ENCODE assay signal across 13 mouse cellular contexts in genomic region chr17:83324269-83324616, GRCm38 (mm10). TPM values are rescaled to one million over a fixed set of nuclear protein-coding genes. Genes with fewer than 3 reads are reported as not detected.
DNase-seq lines count a peak whose midpoint lies in the region; ATAC-seq and TF ChIP-seq lines count a peak whose summit lies in the region.
"Had no signal": no experiment of that assay in that cellular context is flagged by ENCODE, and none has a peak within 500 bp of the region (broad histone marks: within the 10 kb centered on the region; RNA-seq: fewer than 3 reads in every experiment).

No protein-coding gene starts in this region.

- H3K27ac ChIP-seq in heart, embryonic 10.5 days, result peak overlapping the region; percentile 82; the same call in 1 of the 2 replicates
- H3K27ac ChIP-seq in liver, adult 2 months (replicated peaks; ENCODE audit: insufficient read depth, low read depth, low read length), result peak overlapping the region; percentile 74
- H3K27ac ChIP-seq in embryonic facial prominence, embryonic 13.5 days, result peak overlapping the region; percentile 83
- H3K27ac ChIP-seq in limb, embryonic 15.5 days, result peak overlapping the region; percentile 73; the same call in 1 of the 2 replicates
- H3K27ac ChIP-seq: liver, embryonic 13.5 days had no signal

- no peaks in the 10 kb centered on the region for H3K79me2 ChIP-seq in liver, adult 2 months (ENCODE audit: control insufficient read depth, insufficient read depth, low read length)

- 71% methylated on average over 11 of the region's 11 CpGs for WGBS in heart, embryonic 10.5 days
- 81% methylated on average over 11 of the region's 11 CpGs for WGBS in liver, adult 2 months
- WGBS in embryonic facial prominence, embryonic 13.5 days, result 68% methylated on average over 11 of the region's 11 CpGs
- 75% methylated on average over 11 of the region's 11 CpGs for WGBS in limb, embryonic 15.5 days

- H3K4me3 ChIP-seq in heart, embryonic 10.5 days, result no peak overlapping the region
- H3K4me3 ChIP-seq in liver, adult 2 months (ENCODE audit: insufficient read depth, low read depth, low read length), result no peak overlapping the region
- H3K4me3 ChIP-seq in embryonic facial prominence, embryonic 13.5 days, result no peak overlapping the region
- no peak overlapping the region for H3K4me3 ChIP-seq in limb, embryonic 15.5 days
- H3K4me3 ChIP-seq: liver, embryonic 13.5 days had no signal

- no peak for ATAC-seq in embryonic facial prominence, embryonic 13.5 days (ENCODE audit: insufficient number of reproducible peaks, insufficient read depth, low FRiP score, low TSS enrichment, low read depth)
- ATAC-seq in limb, embryonic 15.5 days (ENCODE audit: insufficient number of reproducible peaks, low FRiP score, low TSS enrichment, low read depth), result no peak

- H3K9me3 ChIP-seq in heart, embryonic 10.5 days, result no peaks in the 10 kb centered on the region
- peaks cover 2% of the 10 kb centered on the region; the same call in 1 of the 2 replicates for H3K9me3 ChIP-seq in embryonic facial prominence, embryonic 13.5 days
- no peaks in the 10 kb centered on the region for H3K9me3 ChIP-seq in limb, embryonic 15.5 days
- H3K9me3 ChIP-seq: liver, embryonic 13.5 days had no signal

- H3K27me3 ChIP-seq in heart, embryonic 10.5 days (ENCODE audit: insufficient read depth, poor library complexity, severe bottlenecking), result no peaks in the 10 kb centered on the region
- H3K27me3 ChIP-seq in liver, adult 2 months (ENCODE audit: control insufficient read depth, insufficient read depth, low read length), result no peaks in the 10 kb centered on the region
- H3K27me3 ChIP-seq in embryonic facial prominence, embryonic 13.5 days, result no peaks in the 10 kb centered on the region
- H3K27me3 ChIP-seq in limb, embryonic 15.5 days, result no peaks in the 10 kb centered on the region
- H3K27me3 ChIP-seq: liver, embryonic 13.5 days; Patski had no signal

- TF ChIP-seq POLR2A in liver, adult 2 months (IDR thresholded peaks at IDR 0.05; ENCODE audit: extremely low read depth, insufficient read depth, low read length), result no peak

- H3K4me1 ChIP-seq in heart, embryonic 10.5 days, result peaks cover 36% of the 10 kb centered on the region
- H3K4me1 ChIP-seq in liver, adult 2 months (ENCODE audit: control insufficient read depth, insufficient read depth, low read length), result peaks cover 8% of the 10 kb centered on the region
- H3K4me1 ChIP-seq in embryonic facial prominence, embryonic 13.5 days, result peaks cover 28% of the 10 kb centered on the region
- H3K4me1 ChIP-seq in limb, embryonic 15.5 days, result peaks cover 35% of the 10 kb centered on the region

- no peak for DNase-seq in heart, embryonic 10.5 days (ENCODE audit: low spot score)
- DNase-seq in heart, postnatal 4 days, result no peak
- DNase-seq in liver, adult 2 months (ENCODE audit: extremely low read depth, low read depth, low spot score), result no peak
- DNase-seq in liver, result no peak
- no peak for DNase-seq in adrenal gland, adult 18-20 months (ENCODE audit: low spot score in 2 of 2)
- no peak for DNase-seq in adrenal gland, postnatal 36 days
- DNase-seq: adrenal gland, postnatal 25 days; cerebellum, adult 9-10 months; liver, embryonic 13.5 days; midbrain, embryonic 14.5 days had no signal

- no peak overlapping the region for H3K9ac ChIP-seq in liver, adult 2 months (ENCODE audit: low read depth, low read length)
- no peak overlapping the region for H3K9ac ChIP-seq in embryonic facial prominence, embryonic 13.5 days
- no peak overlapping the region for H3K9ac ChIP-seq in limb, embryonic 15.5 days
- H3K9ac ChIP-seq: liver, embryonic 13.5 days had no signal

- H3K36me3 ChIP-seq in heart, embryonic 10.5 days, result no peaks in the 10 kb centered on the region
- no peaks in the 10 kb centered on the region for H3K36me3 ChIP-seq in liver, adult 2 months (ENCODE audit: control insufficient read depth, insufficient read depth, low read length)
- no peaks in the 10 kb centered on the region for H3K36me3 ChIP-seq in embryonic facial prominence, embryonic 13.5 days
- no peaks in the 10 kb centered on the region for H3K36me3 ChIP-seq in limb, embryonic 15.5 days
- H3K36me3 ChIP-seq: liver, embryonic 13.5 days had no signal

- TF ChIP-seq CTCF in liver, adult 2 months (IDR thresholded peaks at IDR 0.05; ENCODE audit: low read depth, low read length), result no peak

- H3K4me2 ChIP-seq in embryonic facial prominence, embryonic 13.5 days, result no peak overlapping the region
- no peak overlapping the region for H3K4me2 ChIP-seq in limb, embryonic 15.5 days

RNA-seq across cellular contexts. Expression of gene Eml4, which starts 26.5 kb away (rescaled TPM):
- 27.8 and 37.3 TPM in 2 replicates for polyA plus RNA-seq in heart, embryonic 10.5 days (2016; fragmentation: Nextera tagmentation; extraction: Ambion mirVana)
- total RNA-seq in heart, postnatal 4 days (2021), result 10 to 100 TPM; 17.5 to 18.1 TPM
- 8.1 and 8.9 TPM in 2 replicates for total RNA-seq in liver, adult 2 months (2014; rRNA removed)
- polyA plus RNA-seq in liver, adult 2 months (2012; rRNA removed), result 3.2 and 4.1 TPM in 2 replicates
- 41.6 and 43.7 TPM in 2 replicates for polyA plus RNA-seq in embryonic facial prominence, embryonic 13.5 days (2015; fragmentation: Nextera tagmentation; extraction: Ambion mirVana)
- polyA plus RNA-seq in limb, embryonic 15.5 days (2015; fragmentation: Nextera tagmentation; extraction: Ambion mirVana), result 23.8 and 28.1 TPM in 2 replicates
- total RNA-seq in adrenal gland, adult 18-20 months (2021), result 10 to 100 TPM; 11.7 to 18.7 TPM
- 10 to 100 TPM; 21.0 to 23.3 TPM for total RNA-seq in adrenal gland, postnatal 36 days (2021)
